Mouse (Mus musculus) lung, postnatal 0 days (tissue): Measurements from ENCODE around the gene Tns3.

ENCODE experiments used
- CTCF ChIP-seq: IDR thresholded peaks from 2 replicates; pipeline ENCODE4 v1.5.1; 2016; ENCODE audit warnings: antibody characterized with exemption, mild to moderate bottlenecking
- EP300 ChIP-seq: IDR thresholded peaks from 2 replicates; pipeline ENCODE4 v1.6.1; 2016; ENCODE audit warnings: antibody characterized with exemption, mild to moderate bottlenecking, control low read depth

- TF ChIP-seq CTCF = no peak
- no peak for TF ChIP-seq EP300
Observed at GRCm38 (mm10) chr11:8645609-8646008, 18.7 kb downstream of the Tns3 start.
